Mouse (Mus musculus): ENCODE results near the gene Aldh1l1. TPM values are rescaled to one million over a fixed set of nuclear protein-coding genes. Genes with fewer than 3 reads are reported as not detected.

The Aldh1l1 gene
- polyA plus RNA-seq, 1 experiment: 253 TPM

GRCm38 (mm10) chr6:90476941-90477518 is 9.2 kb upstream of the Aldh1l1 start:
- peak; percentile 89 for DNase-seq
- WGBS: 41% methylated on average over 14 of the region's 14 CpGs

GRCm38 (mm10) chr6:90484249-90484648 is 2.0 kb upstream of the Aldh1l1 start:
- TF ChIP-seq POLR2A (IDR thresholded peaks at IDR 0.05; ENCODE audit: low read depth, low read length) (no peak), CTCF (conservative IDR thresholded peaks at IDR 0.05; ENCODE audit: insufficient read depth, insufficient read length, low read depth, low read length) (no peak)

More at GRCm38 (mm10) chr6:90476941-90477518, 9.2 kb upstream of the Aldh1l1 start:
- Histone ChIP-seq H3K36me3 (ENCODE audit: control insufficient read depth, insufficient read depth, low read length) (no peaks in the 10 kb centered on the region), H3K4me3 (ENCODE audit: insufficient read depth, low read depth, low read length) (no peak overlapping the region), H3K27me3 (replicated peaks; ENCODE audit: control insufficient read depth, insufficient read depth, low read length) (no peaks in the 10 kb centered on the region), H3K4me1 (ENCODE audit: control insufficient read depth, insufficient read depth, low read length) (peaks cover 30% of the 10 kb centered on the region), H3K27ac (ENCODE audit: insufficient read depth, low read depth, low read length) (no peak overlapping the region)
- no peak for TF ChIP-seq CTCF (conservative IDR thresholded peaks at IDR 0.05; ENCODE audit: insufficient read depth, insufficient read length, low read depth, low read length)
- TF ChIP-seq POLR2A (IDR thresholded peaks at IDR 0.05; ENCODE audit: low read depth, low read length): no peak

GRCm38 (mm10) chr6:90484876-90485275 is 1.4 kb upstream of the Aldh1l1 start:
- H3K27ac ChIP-seq (ENCODE audit: insufficient read depth, low read depth, low read length): no peak overlapping the region
- peaks cover 3% of the 10 kb centered on the region; the same call in 1 of the 2 replicates for H3K4me1 ChIP-seq (ENCODE audit: control insufficient read depth, insufficient read depth, low read length)
- H3K4me3 ChIP-seq (ENCODE audit: insufficient read depth, low read depth, low read length): no peak overlapping the region
- H3K27me3 ChIP-seq (replicated peaks; ENCODE audit: control insufficient read depth, insufficient read depth, low read length): no peaks in the 10 kb centered on the region
- TF ChIP-seq CTCF (conservative IDR thresholded peaks at IDR 0.05; ENCODE audit: insufficient read depth, insufficient read length, low read depth, low read length) (no peak), POLR2A (IDR thresholded peaks at IDR 0.05; ENCODE audit: low read depth, low read length) (no peak)
- no peak for DNase-seq
- WGBS: 86% methylated on average over 5 of the region's 5 CpGs
- H3K36me3 ChIP-seq (ENCODE audit: control insufficient read depth, insufficient read depth, low read length): no peaks in the 10 kb centered on the region

More at GRCm38 (mm10) chr6:90484249-90484648, 2.0 kb upstream of the Aldh1l1 start:
- 63% methylated on average over 3 of the region's 3 CpGs for WGBS
- no peaks in the 10 kb centered on the region for H3K27me3 ChIP-seq (replicated peaks; ENCODE audit: control insufficient read depth, insufficient read depth, low read length)
- H3K36me3 ChIP-seq (ENCODE audit: control insufficient read depth, insufficient read depth, low read length): no peaks in the 10 kb centered on the region
- DNase-seq: no peak
- H3K27ac ChIP-seq (ENCODE audit: insufficient read depth, low read depth, low read length): no peak overlapping the region
- H3K4me3 ChIP-seq (ENCODE audit: insufficient read depth, low read depth, low read length): no peak overlapping the region
- peaks cover 3% of the 10 kb centered on the region; the same call in 1 of the 2 replicates for H3K4me1 ChIP-seq (ENCODE audit: control insufficient read depth, insufficient read depth, low read length)

- H3K4me1 ChIP-seq (ENCODE audit: control insufficient read depth, insufficient read depth, low read length): peaks cover 11% of the 10 kb centered on the region
- TF ChIP-seq POLR2A (IDR thresholded peaks at IDR 0.05; ENCODE audit: low read depth, low read length): no peak
- H3K27ac ChIP-seq (ENCODE audit: insufficient read depth, low read depth, low read length): no peak overlapping the region
- no peak for DNase-seq
- no peaks in the 10 kb centered on the region for H3K36me3 ChIP-seq (ENCODE audit: control insufficient read depth, insufficient read depth, low read length)
- WGBS: 24% methylated on average over 1 of the region's 1 CpGs
- no peaks in the 10 kb centered on the region for H3K27me3 ChIP-seq (replicated peaks; ENCODE audit: control insufficient read depth, insufficient read depth, low read length)
- no peak overlapping the region for H3K4me3 ChIP-seq (ENCODE audit: insufficient read depth, low read depth, low read length)
Observed at GRCm38 (mm10) chr6:90487531-90487930, 1.3 kb downstream of the Aldh1l1 start.

- no peak for TF ChIP-seq POLR2A (IDR thresholded peaks at IDR 0.05; ENCODE audit: low read depth, low read length)
- no peak for TF ChIP-seq CTCF (conservative IDR thresholded peaks at IDR 0.05; ENCODE audit: insufficient read depth, insufficient read length, low read depth, low read length)
- H3K27me3 ChIP-seq (replicated peaks; ENCODE audit: control insufficient read depth, insufficient read depth, low read length): no peaks in the 10 kb centered on the region
- H3K27ac ChIP-seq (ENCODE audit: insufficient read depth, low read depth, low read length): no peak overlapping the region
- H3K4me1 ChIP-seq (ENCODE audit: control insufficient read depth, insufficient read depth, low read length): peaks cover 22% of the 10 kb centered on the region
- H3K4me3 ChIP-seq (ENCODE audit: insufficient read depth, low read depth, low read length): no peak overlapping the region
- no peaks in the 10 kb centered on the region for H3K36me3 ChIP-seq (ENCODE audit: control insufficient read depth, insufficient read depth, low read length)
- DNase-seq: no peak
- 91% methylated on average over 3 of the region's 3 CpGs for WGBS
Observed at GRCm38 (mm10) chr6:90489532-90489931, 3.3 kb downstream of the Aldh1l1 start.

GRCm38 (mm10) chr6:90490976-90491375 is 4.7 kb downstream of the Aldh1l1 start:
- H3K27ac ChIP-seq (ENCODE audit: insufficient read depth, low read depth, low read length): no peak overlapping the region
- WGBS: 50% methylated on average over 2 of the region's 2 CpGs

GRCm38 (mm10) chr6:90491956-90492744 is 5.9 kb downstream of the Aldh1l1 start:
- no peak for TF ChIP-seq CTCF (conservative IDR thresholded peaks at IDR 0.05; ENCODE audit: insufficient read depth, insufficient read length, low read depth, low read length)
- no peak for TF ChIP-seq POLR2A (IDR thresholded peaks at IDR 0.05; ENCODE audit: low read depth, low read length)
- Histone ChIP-seq H3K36me3 (ENCODE audit: control insufficient read depth, insufficient read depth, low read length) (no peaks in the 10 kb centered on the region), H3K27me3 (replicated peaks; ENCODE audit: control insufficient read depth, insufficient read depth, low read length) (no peaks in the 10 kb centered on the region), H3K4me1 (ENCODE audit: control insufficient read depth, insufficient read depth, low read length) (peaks cover 30% of the 10 kb centered on the region), H3K4me3 (ENCODE audit: insufficient read depth, low read depth, low read length) (no peak overlapping the region), H3K27ac (ENCODE audit: insufficient read depth, low read depth, low read length) (peak overlapping the region; percentile 73)
- 36% methylated on average over 10 of the region's 10 CpGs for WGBS
- peak; percentile 95 for DNase-seq

More at GRCm38 (mm10) chr6:90490976-90491375, 4.7 kb downstream of the Aldh1l1 start:
- H3K4me1 ChIP-seq (ENCODE audit: control insufficient read depth, insufficient read depth, low read length): peaks cover 30% of the 10 kb centered on the region
- DNase-seq: peak; percentile 26
- TF ChIP-seq CTCF (conservative IDR thresholded peaks at IDR 0.05; ENCODE audit: insufficient read depth, insufficient read length, low read depth, low read length) (no peak), POLR2A (IDR thresholded peaks at IDR 0.05; ENCODE audit: low read depth, low read length) (no peak)
- H3K4me3 ChIP-seq (ENCODE audit: insufficient read depth, low read depth, low read length): no peak overlapping the region
- H3K27me3 ChIP-seq (replicated peaks; ENCODE audit: control insufficient read depth, insufficient read depth, low read length): no peaks in the 10 kb centered on the region
- no peaks in the 10 kb centered on the region for H3K36me3 ChIP-seq (ENCODE audit: control insufficient read depth, insufficient read depth, low read length)

All from kidney, adult 2 months (tissue).